Mouse (Mus musculus) intestine, embryonic 16.5 days (tissue): ENCODE measurements around the gene Prdm16. TPM values are rescaled to one million over a fixed set of nuclear protein-coding genes. Genes with fewer than 3 reads are reported as not detected.

Source experiments
- ATAC-seq: fragments of 200-750 bp; cut with Nextera tagmentation; 2 replicates; pipeline ENCODE4 v1.8.0; 2017; ENCODE audit warnings: moderate TSS enrichment, moderate library complexity
- H3K27ac ChIP-seq: fragments of 300-500 bp; sonication (generic); 2 replicates; pipeline ENCODE4 v1.5.1; 2014; ENCODE audit warnings: mild to moderate bottlenecking, low read length
- H3K27me3 ChIP-seq: fragments of 300-500 bp; sonication (generic); replicated peaks from 2 replicates; pipeline ENCODE4 v1.6.1; 2014; ENCODE audit warnings: low read length, control low read depth, mixed read lengths; ENCODE audit not compliant: control insufficient read depth, insufficient read depth
- H3K36me3 ChIP-seq: fragments of 300-500 bp; sonication (generic); 2 replicates; pipeline ENCODE4 v1.6.1; 2014; ENCODE audit warnings: low read length, control low read depth; ENCODE audit not compliant: control insufficient read depth, insufficient read depth
- H3K4me1 ChIP-seq: fragments of 300-500 bp; sonication (generic); 2 replicates; pipeline ENCODE4 v1.6.1; 2014; ENCODE audit warnings: low read length, control low read depth, mixed read lengths; ENCODE audit not compliant: control insufficient read depth, insufficient read depth
- H3K4me2 ChIP-seq: fragments of 300-500 bp; sonication (generic); 2 replicates; pipeline ENCODE4 v1.6.1; 2014; ENCODE audit warnings: low read depth, low read length, control low read depth
- H3K4me3 ChIP-seq: fragments of 300-500 bp; sonication (generic); 2 replicates; pipeline ENCODE4 v1.5.1; 2014; ENCODE audit warnings: mild to moderate bottlenecking, low read length
- H3K9ac ChIP-seq: fragments of 300-500 bp; sonication (generic); 2 replicates; pipeline ENCODE4 v1.6.1; 2014; ENCODE audit warnings: low read depth, low read length
- H3K9me3 ChIP-seq: fragments of 300-500 bp; sonication (generic); 2 replicates; pipeline ENCODE4 v1.6.1; 2016; ENCODE audit warnings: low read length, control low read depth; ENCODE audit not compliant: control insufficient read depth
- WGBS: fragments of 180-500 bp; shearing (Covaris S2); extraction: QIAGEN DNeasy Blood & Tissue Kit; methylation state at CpG from one replicate; pipeline ENCODE4 v1.1.7; 2014; 5-methylcytosine and 5-hydroxymethylcytosine counted together
- polyA plus RNA-seq: library from polyadenylated mRNA; unstranded; fragments of >200 nt; fragmentation: Nextera tagmentation; extraction: Ambion mirVana; gene quantifications from 2 replicates; pipeline ENCODE4 v1.2.1, GENCODE M21; 2015

The Prdm16 gene
- polyA plus RNA-seq, 1 experiment from 2014 or later: 17.6 TPM

DNA sequence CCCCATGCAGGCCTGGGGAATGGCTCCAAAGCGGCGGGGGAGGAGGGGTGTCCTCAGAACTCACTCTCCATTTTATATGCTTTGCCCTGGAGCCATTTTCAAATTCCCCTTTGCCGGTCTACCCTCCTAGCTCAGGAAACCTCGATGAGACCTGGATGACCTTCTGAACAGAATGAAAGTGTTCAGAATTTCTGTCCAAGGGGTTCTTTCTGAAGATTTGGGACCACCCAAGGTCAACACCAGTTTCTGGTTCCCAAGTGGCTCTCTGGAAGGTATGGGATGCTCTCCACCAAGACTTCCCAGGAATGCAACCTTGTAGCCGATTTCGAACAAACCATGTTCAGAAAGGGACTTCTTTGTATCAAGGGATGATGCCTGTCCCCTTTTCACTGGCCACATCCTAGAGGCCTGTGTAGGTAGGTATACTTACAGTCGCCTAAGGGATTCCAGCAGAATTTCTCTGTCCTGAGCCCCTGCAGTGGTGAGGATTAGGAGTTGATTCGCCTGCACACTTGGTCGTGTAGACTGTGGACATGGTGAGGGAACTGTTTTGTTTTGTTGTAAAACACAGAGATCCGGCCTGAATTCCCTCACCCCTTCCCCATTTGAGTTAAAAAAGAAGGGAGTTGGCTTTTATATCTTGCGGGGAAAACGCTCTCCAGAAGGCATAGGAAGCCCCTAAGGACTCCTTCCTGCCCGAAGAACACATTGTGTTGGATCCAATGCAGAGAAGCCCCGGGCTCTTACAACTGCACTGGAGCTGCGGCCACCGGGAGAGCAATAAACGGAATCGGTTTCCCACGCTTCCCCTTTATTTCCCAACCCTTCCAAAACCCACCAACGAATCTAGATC, 4.0 kb upstream of the Prdm16 start:
- H3K27me3 ChIP-seq: peaks cover 66% of the 10 kb centered on the region
- no peak overlapping the region for H3K27ac ChIP-seq
- ATAC-seq: no peak
- 21% methylated on average over 20 of the region's 20 CpGs for WGBS
- no peak overlapping the region for H3K4me3 ChIP-seq
- no peaks in the 10 kb centered on the region for H3K36me3 ChIP-seq
- no peak overlapping the region for H3K4me2 ChIP-seq
- no peaks in the 10 kb centered on the region for H3K9me3 ChIP-seq
- no peak overlapping the region for H3K9ac ChIP-seq
- peaks cover 14% of the 10 kb centered on the region for H3K4me1 ChIP-seq

DNA sequence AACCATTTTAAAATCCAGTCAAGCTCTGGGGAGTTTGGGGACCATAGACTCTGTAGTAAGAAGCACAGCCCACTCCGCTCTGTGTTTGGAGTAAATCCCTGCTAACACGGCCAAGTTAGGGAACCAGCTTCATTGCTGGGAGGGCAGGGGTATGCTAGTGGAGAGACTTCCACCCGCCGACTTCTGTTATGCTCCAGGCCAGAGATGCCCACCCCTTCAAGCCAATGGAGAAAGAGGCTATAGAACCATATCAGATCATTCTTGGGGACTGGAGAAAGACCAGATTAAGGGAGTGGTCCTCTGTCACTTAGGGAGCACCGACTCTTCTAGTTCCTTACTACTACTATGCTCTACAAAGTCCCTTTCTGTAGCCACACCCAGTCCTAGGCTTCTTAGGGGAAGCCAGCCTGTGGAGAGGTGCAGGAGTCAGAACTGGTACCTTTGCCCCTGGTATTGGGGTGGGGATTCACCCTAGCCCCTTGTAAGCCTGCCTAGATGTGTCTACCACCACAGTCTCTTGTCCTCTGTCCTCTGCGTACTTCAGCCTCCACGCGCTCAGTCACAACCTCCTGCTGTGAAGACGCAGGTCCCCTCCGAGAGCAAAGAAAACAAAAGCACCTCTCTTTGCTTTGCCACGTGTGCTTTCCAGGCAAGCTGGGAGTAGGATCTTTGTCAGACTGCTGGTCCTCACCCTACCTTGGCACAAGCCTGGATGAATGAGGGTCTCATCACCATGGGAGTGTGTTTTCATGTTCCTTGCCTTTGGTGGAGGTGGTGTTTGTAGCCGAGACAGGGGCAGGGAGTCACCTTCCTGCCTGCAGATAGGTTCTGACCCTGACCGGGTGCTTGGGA, 3.1 kb upstream of the Prdm16 start:
- 22% methylated on average over 13 of the region's 13 CpGs for WGBS
- Histone ChIP-seq H3K27ac (no peak overlapping the region), H3K4me3 (no peak overlapping the region), H3K9ac (peak overlapping the region; percentile 14; the same call in 1 of the 2 replicates), H3K4me2 (no peak overlapping the region), H3K36me3 (no peaks in the 10 kb centered on the region), H3K4me1 (peaks cover 21% of the 10 kb centered on the region), H3K27me3 (peaks cover 70% of the 10 kb centered on the region), H3K9me3 (no peaks in the 10 kb centered on the region)
- ATAC-seq: no peak

DNA sequence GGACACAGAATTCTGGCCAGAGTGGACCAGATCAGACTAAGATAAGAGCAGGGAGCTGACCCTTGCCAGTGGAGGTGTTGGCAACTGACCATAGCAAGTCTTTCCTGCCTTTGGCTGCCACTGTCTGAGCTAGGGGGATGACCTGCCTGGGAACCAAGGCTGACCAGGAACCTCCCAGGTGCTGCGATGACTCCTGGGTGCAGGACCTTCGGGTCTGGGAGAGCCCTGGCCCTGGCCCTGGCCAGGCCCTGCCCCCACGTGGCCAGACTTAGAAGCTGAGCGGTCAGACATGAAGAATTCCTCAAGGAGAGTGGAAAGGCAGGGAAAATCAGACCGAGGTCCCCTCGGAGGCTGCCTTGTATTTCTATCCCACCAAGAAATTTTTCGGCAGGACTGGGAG, 2.5 kb upstream of the Prdm16 start:
- H3K4me3 ChIP-seq: peak overlapping the region; percentile 3; the same call in 1 of the 2 replicates
- 11% methylated on average over 7 of the region's 7 CpGs for WGBS
- H3K27ac ChIP-seq: no peak overlapping the region
- H3K4me2 ChIP-seq: peak overlapping the region; percentile 16; the same call in 1 of the 2 replicates
- H3K9ac ChIP-seq: peak overlapping the region; percentile 14; the same call in 1 of the 2 replicates
- ATAC-seq: no peak
- peaks cover 24% of the 10 kb centered on the region for H3K4me1 ChIP-seq
- peaks cover 76% of the 10 kb centered on the region for H3K27me3 ChIP-seq
- H3K9me3 ChIP-seq: no peaks in the 10 kb centered on the region
- no peaks in the 10 kb centered on the region for H3K36me3 ChIP-seq

DNA sequence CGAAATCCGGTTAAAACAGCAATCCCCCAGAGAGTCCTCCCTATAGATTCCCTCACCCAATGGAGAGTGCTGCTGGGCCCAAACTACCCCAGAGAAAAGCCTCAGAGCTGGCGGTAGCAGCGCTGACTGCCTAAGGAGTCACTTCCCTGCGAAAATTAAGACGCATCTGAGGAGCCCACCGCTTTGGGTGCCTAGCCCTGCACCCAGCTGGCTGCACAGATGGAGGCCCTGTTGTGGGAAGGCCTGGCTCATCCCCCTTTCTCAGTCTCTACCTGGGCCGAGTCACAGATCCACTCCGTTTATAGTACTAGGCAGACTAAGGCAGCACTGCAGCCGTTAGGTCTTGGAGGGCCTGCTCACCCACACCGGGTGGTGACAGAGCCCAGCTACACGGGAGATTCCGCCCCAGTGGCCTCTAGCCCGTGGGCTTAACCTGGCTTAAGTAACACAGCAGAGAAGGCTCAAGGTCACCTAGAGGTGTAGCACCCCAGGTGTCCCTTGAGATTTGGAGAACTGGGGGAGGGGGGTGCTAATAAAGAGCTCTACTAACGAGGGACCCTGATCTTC, 1.7 kb upstream of the Prdm16 start:
- Histone ChIP-seq H3K9me3 (no peaks in the 10 kb centered on the region), H3K4me2 (peak overlapping the region; percentile 91), H3K9ac (peak overlapping the region; percentile 87), H3K36me3 (no peaks in the 10 kb centered on the region), H3K4me1 (peaks cover 24% of the 10 kb centered on the region), H3K27me3 (peaks cover 75% of the 10 kb centered on the region), H3K4me3 (peak overlapping the region; percentile 79), H3K27ac (peak overlapping the region; percentile 90; the same call in 1 of the 2 replicates)
- no peak for ATAC-seq
- 12% methylated on average over 15 of the region's 15 CpGs for WGBS

DNA sequence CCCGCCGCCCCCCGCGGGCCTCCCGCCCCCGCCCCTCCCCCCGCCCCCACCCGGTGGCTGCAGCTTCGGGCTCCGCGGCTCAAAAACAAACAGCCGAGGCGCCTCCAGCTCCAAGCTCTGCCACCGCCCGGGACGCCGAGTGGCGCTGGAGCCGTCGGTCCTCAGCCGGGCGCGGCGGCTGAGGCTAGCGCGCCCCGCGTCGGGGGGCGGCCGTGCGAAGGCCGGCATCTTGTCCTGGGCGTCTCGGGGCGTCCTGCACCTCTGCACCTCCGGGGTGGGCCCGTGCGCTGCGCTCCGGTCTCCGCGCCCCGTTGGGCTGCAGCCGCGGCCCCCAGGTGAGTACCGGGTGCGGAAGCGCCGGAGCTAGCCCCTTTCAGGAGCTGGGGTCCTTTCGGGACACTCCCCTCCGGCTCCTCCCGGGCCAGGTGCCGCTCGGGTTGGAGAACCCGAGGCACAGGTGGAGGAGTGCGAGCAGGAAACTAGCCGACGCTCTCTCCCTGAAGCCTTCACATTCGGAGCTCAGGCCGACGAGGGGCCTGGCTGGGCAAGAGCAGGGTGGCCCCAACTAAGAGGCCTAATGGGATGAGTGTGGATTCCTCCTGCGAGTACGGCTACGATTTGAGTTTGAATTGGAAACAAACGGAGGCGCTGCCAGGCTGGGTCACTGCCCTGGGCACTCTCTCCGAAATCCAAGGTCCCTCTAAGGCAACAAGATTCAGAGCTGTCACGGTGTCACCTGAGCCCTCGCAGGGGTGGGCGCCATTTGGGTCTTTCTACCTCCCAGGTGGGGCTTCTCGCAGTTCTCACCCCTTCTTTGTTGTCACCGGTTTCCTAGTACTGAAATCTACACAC, 1.0 kb upstream of the Prdm16 start:
- under 1% methylated on average over 64 of the region's 73 CpGs for WGBS

DNA sequence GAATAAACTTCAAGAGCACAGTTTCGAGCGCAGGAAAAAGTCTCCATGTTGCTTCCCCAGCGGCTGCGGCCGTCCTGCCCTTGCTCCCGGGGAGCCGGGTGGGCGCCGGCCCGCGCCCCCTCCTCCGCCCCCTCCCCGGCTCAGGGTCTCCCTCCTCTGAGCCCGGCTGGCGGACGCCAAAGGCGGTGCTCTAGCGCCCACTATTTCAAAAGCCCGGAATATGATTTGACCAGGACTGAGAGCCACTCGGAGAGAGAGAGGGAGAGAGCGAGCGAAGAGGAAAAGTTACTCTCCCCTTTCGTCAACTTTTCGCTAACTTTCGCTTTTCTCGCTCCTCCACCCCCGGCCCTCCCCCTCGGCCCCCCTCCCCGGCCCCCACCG, 630 bp downstream of the Prdm16 start:
- H3K9ac ChIP-seq: peak overlapping the region; percentile 87
- H3K27me3 ChIP-seq: peaks cover 66% of the 10 kb centered on the region
- H3K4me3 ChIP-seq: peak overlapping the region; percentile 79
- no peaks in the 10 kb centered on the region for H3K36me3 ChIP-seq
- H3K9me3 ChIP-seq: no peaks in the 10 kb centered on the region
- H3K4me1 ChIP-seq: peaks cover 25% of the 10 kb centered on the region
- peak; percentile 58 for ATAC-seq
- H3K27ac ChIP-seq: peak overlapping the region; percentile 90
- peak overlapping the region; percentile 91 for H3K4me2 ChIP-seq
- WGBS: under 1% methylated on average over 23 of the region's 30 CpGs

More for the DNA sequence above, 1.0 kb upstream of the Prdm16 start:
- H3K9ac ChIP-seq: peak overlapping the region; percentile 87
- H3K27me3 ChIP-seq: peaks cover 75% of the 10 kb centered on the region
- peak overlapping the region; percentile 91 for H3K4me2 ChIP-seq
- H3K36me3 ChIP-seq: no peaks in the 10 kb centered on the region
- H3K27ac ChIP-seq: peak overlapping the region; percentile 90
- peaks cover 24% of the 10 kb centered on the region for H3K4me1 ChIP-seq
- no peaks in the 10 kb centered on the region for H3K9me3 ChIP-seq
- H3K4me3 ChIP-seq: peak overlapping the region; percentile 79
- ATAC-seq: no peak

DNA sequence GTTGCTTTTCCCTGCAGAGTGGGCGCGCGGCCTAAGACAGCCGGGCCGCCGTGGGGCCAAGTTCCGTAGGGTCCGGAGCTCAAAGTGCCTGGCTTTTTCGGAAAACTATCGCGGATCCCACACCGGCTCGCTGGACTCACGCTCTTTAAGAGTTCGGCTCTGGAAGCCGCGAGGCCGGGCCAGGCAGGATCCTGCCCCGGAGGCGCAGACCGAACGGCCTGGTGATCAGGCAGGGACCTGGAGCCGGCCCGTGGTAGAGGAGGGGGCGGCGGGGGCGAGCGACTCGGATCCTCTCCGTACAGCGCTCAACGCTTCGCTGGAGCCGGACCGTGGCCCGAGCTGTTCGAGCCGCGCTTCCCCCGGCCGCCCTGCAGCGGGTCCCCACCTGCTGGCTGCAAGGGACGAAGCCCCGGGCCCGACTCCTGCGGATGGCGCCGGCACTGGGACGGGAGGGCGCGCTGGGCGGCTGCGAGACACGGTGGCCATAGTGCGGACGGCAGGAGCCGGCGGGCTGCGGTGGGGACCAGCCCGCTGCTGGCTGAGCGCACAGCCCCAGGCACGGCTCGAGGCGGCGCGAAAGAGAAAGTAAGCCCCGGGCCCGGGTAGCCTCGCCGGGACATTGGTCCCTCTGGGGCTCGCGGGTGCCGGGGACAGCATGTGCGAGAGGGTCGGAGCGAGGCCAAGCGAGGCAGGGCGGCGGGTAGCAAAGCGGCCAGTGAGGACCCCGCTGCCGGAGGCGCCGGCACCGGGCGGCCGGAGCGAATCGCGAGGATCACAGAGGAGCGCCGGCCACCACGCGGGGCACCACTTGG, 1.2 kb downstream of the Prdm16 start:
- Histone ChIP-seq H3K9me3 (no peaks in the 10 kb centered on the region), H3K36me3 (no peaks in the 10 kb centered on the region), H3K9ac (peak overlapping the region; percentile 87), H3K27ac (peak overlapping the region; percentile 90), H3K27me3 (peaks cover 64% of the 10 kb centered on the region), H3K4me2 (peak overlapping the region; percentile 91), H3K4me3 (peak overlapping the region; percentile 79), H3K4me1 (peaks cover 29% of the 10 kb centered on the region)
- WGBS: under 1% methylated on average over 94 of the region's 94 CpGs
- ATAC-seq: peak; percentile 52
